Mouse (Mus musculus): ENCODE results near the gene Psg27. TPM values are rescaled to one million over a fixed set of nuclear protein-coding genes. Genes with fewer than 3 reads are reported as not detected.
"Not testable (repeated sequence)": the region's sequence is repeated elsewhere in the genome, so short reads cannot be mapped to it uniquely, and the experiment has no call there.

Psg27 gene
- total RNA-seq (2014; fragmentation: Nextera tagmentation) (not detected in 2 replicates), total RNA-seq (2017) (0.05 TPM in 1 of 2 replicates, not detected in the other), polyA plus RNA-seq (2012) (not detected in 2 replicates)

- Histone ChIP-seq H3K4me1 (ENCODE audit: insufficient read depth, low read depth, low read length) (no peaks in the 10 kb centered on the region), H3K27me3 (ENCODE audit: insufficient read depth, low read length) (no peaks in the 10 kb centered on the region), H3K4me3 (ENCODE audit: low read depth, low read length) (no peak within 1 kb of the TSS), H3K36me3 (replicated peaks) (no peaks in the 10 kb centered on the region), H3K9me3 (replicated peaks) (no peaks in the 10 kb centered on the region)
- TF ChIP-seq POLR2AphosphoS5 (IDR thresholded peaks at IDR 0.05; ENCODE audit: insufficient replicate concordance, low read depth, low read length) = no peak
- no peak for TF ChIP-seq TAL1 (conservative IDR thresholded peaks at IDR 0.05; ENCODE audit: low read depth, low read length)
- DNase-seq (ENCODE audit: low spot score) = no peak
- no peak for ATAC-seq (ENCODE audit: extremely low read depth, insufficient number of reproducible peaks, low FRiP score, poor library complexity, severe bottlenecking)
Measured at GRCm38 (mm10) chr7:18567205-18567604, at the start of gene Psg27. Psg27 (minus strand) TSS chr7:18567305.

- H3K4me1 ChIP-seq (ENCODE audit: insufficient read depth, low read depth, low read length); H3K9me3 ChIP-seq (replicated peaks); ATAC-seq (ENCODE audit: extremely low read depth, insufficient number of reproducible peaks, low FRiP score, poor library complexity, severe bottlenecking); H3K27me3 ChIP-seq (ENCODE audit: insufficient read depth, low read length); DNase-seq (ENCODE audit: low spot score); H3K4me3 ChIP-seq (ENCODE audit: low read depth, low read length); H3K36me3 ChIP-seq (replicated peaks): not testable (repeated sequence)
Measured at GRCm38 (mm10) chr7:18616401-18616800, 49.3 kb upstream of the Psg27 start, which contains the start of gene Psg23. Psg23 (minus strand) TSS chr7:18616501.

- H3K4me3 ChIP-seq (ENCODE audit: low read depth, low read length) = no peak overlapping the region
- DNase-seq (ENCODE audit: low spot score) (no peak), ATAC-seq (ENCODE audit: extremely low read depth, insufficient number of reproducible peaks, low FRiP score, poor library complexity, severe bottlenecking) (no peak)
- no peaks in the 10 kb centered on the region for H3K4me1 ChIP-seq (ENCODE audit: insufficient read depth, low read depth, low read length)
- H3K36me3 ChIP-seq (replicated peaks) = no peaks in the 10 kb centered on the region
- TF ChIP-seq POLR2AphosphoS5 (IDR thresholded peaks at IDR 0.05; ENCODE audit: insufficient replicate concordance, low read depth, low read length) (no peak), GATA1 (IDR thresholded peaks at IDR 0.05; ENCODE audit: borderline replicate concordance, low read length) (no peak), GATA2 (IDR thresholded peaks at IDR 0.05; ENCODE audit: borderline replicate concordance, low read depth, low read length) (no peak), CTCF (IDR thresholded peaks at IDR 0.05; ENCODE audit: low read depth, low read length) (no peak), TAL1 (conservative IDR thresholded peaks at IDR 0.05; ENCODE audit: low read depth, low read length) (no peak)
- no peaks in the 10 kb centered on the region for H3K9me3 ChIP-seq (replicated peaks)
- no peaks in the 10 kb centered on the region for H3K27me3 ChIP-seq (ENCODE audit: insufficient read depth, low read length)
Measured at GRCm38 (mm10) chr7:18559850-18560249, 7.3 kb downstream of the Psg27 start.

GRCm38 (mm10) chr7:18555751-18556150 lies 11.4 kb downstream of the Psg27 start:
- not testable (repeated sequence) for H3K4me1 ChIP-seq (ENCODE audit: insufficient read depth, low read depth, low read length); H3K36me3 ChIP-seq (replicated peaks); H3K9me3 ChIP-seq (replicated peaks); DNase-seq (ENCODE audit: low spot score); H3K27me3 ChIP-seq (ENCODE audit: insufficient read depth, low read length); H3K4me3 ChIP-seq (ENCODE audit: low read depth, low read length); ATAC-seq (ENCODE audit: extremely low read depth, insufficient number of reproducible peaks, low FRiP score, poor library complexity, severe bottlenecking)

- Histone ChIP-seq H3K36me3 (replicated peaks) (no peaks in the 10 kb centered on the region), H3K4me3 (ENCODE audit: low read depth, low read length) (no peak overlapping the region), H3K27me3 (ENCODE audit: insufficient read depth, low read length) (no peaks in the 10 kb centered on the region), H3K9me3 (replicated peaks) (no peaks in the 10 kb centered on the region), H3K4me1 (ENCODE audit: insufficient read depth, low read depth, low read length) (no peaks in the 10 kb centered on the region)
- TF ChIP-seq POLR2AphosphoS5 (IDR thresholded peaks at IDR 0.05; ENCODE audit: insufficient replicate concordance, low read depth, low read length) = no peak
- TF ChIP-seq CTCF (IDR thresholded peaks at IDR 0.05; ENCODE audit: low read depth, low read length) = no peak
- no peak for TF ChIP-seq GATA1 (IDR thresholded peaks at IDR 0.05; ENCODE audit: borderline replicate concordance, low read length)
- TF ChIP-seq GATA2 (IDR thresholded peaks at IDR 0.05; ENCODE audit: borderline replicate concordance, low read depth, low read length) = no peak
- no peak for TF ChIP-seq TAL1 (conservative IDR thresholded peaks at IDR 0.05; ENCODE audit: low read depth, low read length)
- DNase-seq (ENCODE audit: low spot score) (no peak), ATAC-seq (ENCODE audit: extremely low read depth, insufficient number of reproducible peaks, low FRiP score, poor library complexity, severe bottlenecking) (no peak)
Measured at GRCm38 (mm10) chr7:18533420-18533819, 33.7 kb downstream of the Psg27 start.

GRCm38 (mm10) chr7:18532169-18532568 lies 34.9 kb downstream of the Psg27 start, which contains the start of gene Psg25:
Psg25 (minus strand) TSS chr7:18532269.
- no peak for ATAC-seq (ENCODE audit: extremely low read depth, insufficient number of reproducible peaks, low FRiP score, poor library complexity, severe bottlenecking)
- no peaks in the 10 kb centered on the region for H3K9me3 ChIP-seq (replicated peaks)
- no peak within 1 kb of the TSS for H3K4me3 ChIP-seq (ENCODE audit: low read depth, low read length)
- no peaks in the 10 kb centered on the region for H3K4me1 ChIP-seq (ENCODE audit: insufficient read depth, low read depth, low read length)
- H3K36me3 ChIP-seq (replicated peaks) = no peaks in the 10 kb centered on the region
- no peak for TF ChIP-seq POLR2AphosphoS5 (IDR thresholded peaks at IDR 0.05; ENCODE audit: insufficient replicate concordance, low read depth, low read length)
- TF ChIP-seq GATA2 (IDR thresholded peaks at IDR 0.05; ENCODE audit: borderline replicate concordance, low read depth, low read length) = no peak
- TF ChIP-seq GATA1 (IDR thresholded peaks at IDR 0.05; ENCODE audit: borderline replicate concordance, low read length) = no peak
- no peak for TF ChIP-seq TAL1 (conservative IDR thresholded peaks at IDR 0.05; ENCODE audit: low read depth, low read length)
- no peak for TF ChIP-seq CTCF (IDR thresholded peaks at IDR 0.05; ENCODE audit: low read depth, low read length)
- H3K27me3 ChIP-seq (ENCODE audit: insufficient read depth, low read length) = no peaks in the 10 kb centered on the region
- no peak for DNase-seq (ENCODE audit: low spot score)

- DNase-seq (ENCODE audit: low spot score) = no peak
- TF ChIP-seq GATA1 (IDR thresholded peaks at IDR 0.05; ENCODE audit: borderline replicate concordance, low read length) (no peak), GATA2 (IDR thresholded peaks at IDR 0.05; ENCODE audit: borderline replicate concordance, low read depth, low read length) (no peak), CTCF (IDR thresholded peaks at IDR 0.05; ENCODE audit: low read depth, low read length) (no peak), POLR2AphosphoS5 (IDR thresholded peaks at IDR 0.05; ENCODE audit: insufficient replicate concordance, low read depth, low read length) (no peak), TAL1 (conservative IDR thresholded peaks at IDR 0.05; ENCODE audit: low read depth, low read length) (no peak)
- Histone ChIP-seq H3K27me3 (ENCODE audit: insufficient read depth, low read length) (no peaks in the 10 kb centered on the region), H3K9me3 (replicated peaks) (no peaks in the 10 kb centered on the region), H3K36me3 (replicated peaks) (no peaks in the 10 kb centered on the region), H3K4me1 (ENCODE audit: insufficient read depth, low read depth, low read length) (no peaks in the 10 kb centered on the region), H3K4me3 (ENCODE audit: low read depth, low read length) (no peak overlapping the region)
- ATAC-seq (ENCODE audit: extremely low read depth, insufficient number of reproducible peaks, low FRiP score, poor library complexity, severe bottlenecking) = no peak
Measured at GRCm38 (mm10) chr7:18524668-18525067, 42.4 kb downstream of the Psg27 start.

GRCm38 (mm10) chr7:18512848-18513247 lies 54.3 kb downstream of the Psg27 start:
- not testable (repeated sequence) for H3K9me3 ChIP-seq (replicated peaks); DNase-seq (ENCODE audit: low spot score); H3K36me3 ChIP-seq (replicated peaks); ATAC-seq (ENCODE audit: extremely low read depth, insufficient number of reproducible peaks, low FRiP score, poor library complexity, severe bottlenecking); H3K4me3 ChIP-seq (ENCODE audit: low read depth, low read length); H3K27me3 ChIP-seq (ENCODE audit: insufficient read depth, low read length); H3K4me1 ChIP-seq (ENCODE audit: insufficient read depth, low read depth, low read length)

- not testable (repeated sequence) for H3K9me3 ChIP-seq (replicated peaks); ATAC-seq (ENCODE audit: extremely low read depth, insufficient number of reproducible peaks, low FRiP score, poor library complexity, severe bottlenecking); H3K4me3 ChIP-seq (ENCODE audit: low read depth, low read length); H3K27me3 ChIP-seq (ENCODE audit: insufficient read depth, low read length); H3K4me1 ChIP-seq (ENCODE audit: insufficient read depth, low read depth, low read length); DNase-seq (ENCODE audit: low spot score); H3K36me3 ChIP-seq (replicated peaks)
Measured at GRCm38 (mm10) chr7:18512417-18512816, 54.7 kb downstream of the Psg27 start.

Data from G1E (cell line).